Mouse (Mus musculus): Measurements from ENCODE around the gene Myo1g.

Gene Myo1g

GRCm38 (mm10) chr11:6488041-6488684, 32.6 kb downstream of the Myo1g start:
- DNase-seq (ENCODE audit: low spot score), result no peak

DNA sequence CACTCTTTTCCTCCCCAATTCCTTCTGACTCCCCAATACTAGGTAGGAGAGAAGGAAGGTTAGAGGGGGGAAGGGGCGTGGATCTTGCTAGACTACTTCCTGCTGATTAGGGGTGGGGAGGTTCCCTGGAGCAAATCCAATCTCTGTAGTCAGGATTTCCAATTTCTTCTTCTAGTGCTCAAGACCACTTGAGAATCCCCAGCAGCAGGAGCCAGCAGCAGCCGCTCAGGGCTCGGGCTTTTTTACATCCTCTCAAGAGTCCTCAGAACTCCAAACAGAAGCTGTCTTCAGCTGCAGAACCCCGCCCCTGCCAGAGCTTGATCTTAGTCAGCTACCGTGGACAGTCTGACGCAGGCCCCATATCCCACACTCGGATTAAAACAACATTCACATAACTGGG, 33.3 kb downstream of the Myo1g start:
- DNase-seq (ENCODE audit: low spot score), result no peak

DNA sequence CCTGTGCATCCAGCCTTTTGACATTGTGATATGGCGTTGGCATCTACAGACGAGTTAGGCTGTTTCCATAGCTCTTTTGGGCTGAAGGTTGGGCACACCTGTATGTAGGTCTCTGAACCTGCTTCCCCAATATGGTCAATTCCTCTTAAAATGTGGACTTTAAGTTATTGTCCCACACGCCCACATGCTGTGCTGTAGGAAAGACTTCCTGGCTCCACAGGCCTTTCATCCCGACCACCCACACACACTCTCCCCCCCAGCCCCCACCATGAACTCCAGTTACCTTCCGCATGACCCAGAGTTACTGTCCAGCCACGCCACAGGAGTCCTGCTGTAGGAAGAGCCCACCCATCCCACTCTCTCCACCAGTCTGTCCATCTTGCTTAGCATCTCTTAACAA, 33.8 kb downstream of the Myo1g start:
- no peak for DNase-seq (ENCODE audit: low spot score)

DNA sequence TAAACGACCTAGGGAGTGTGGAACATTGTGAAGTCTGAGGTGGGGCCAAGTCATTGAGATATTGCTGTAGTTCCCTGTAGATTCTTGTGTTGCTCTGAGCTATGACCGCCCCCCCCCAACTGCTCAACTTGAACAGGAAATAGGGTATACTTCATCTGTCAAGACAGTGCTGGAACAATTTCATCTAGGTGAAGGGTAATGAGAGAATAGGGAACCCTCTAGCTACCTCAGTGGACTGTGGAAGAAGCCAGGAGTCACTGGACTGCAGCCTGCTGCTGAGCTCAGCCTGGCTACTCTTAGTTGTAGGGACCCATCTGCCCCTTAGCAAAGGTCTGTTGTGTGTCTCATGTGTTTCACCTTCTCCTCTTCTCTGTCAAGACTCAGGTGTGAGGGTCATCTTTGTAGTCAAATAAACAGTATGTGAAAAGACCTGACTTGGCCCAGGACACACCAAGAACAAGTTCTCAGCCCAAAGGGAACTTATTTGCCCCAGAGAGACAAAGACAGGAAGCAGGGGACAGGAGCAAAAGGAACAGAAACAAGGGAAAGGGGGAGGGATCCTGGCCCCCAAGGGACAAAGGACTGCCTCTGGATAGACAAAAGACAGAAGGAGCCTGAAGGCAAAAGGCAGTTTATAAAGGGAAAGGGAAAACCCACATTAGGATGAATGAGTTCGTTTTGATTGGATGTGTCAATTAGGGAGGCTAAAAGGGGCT, 36.4 kb downstream of the Myo1g start:
- DNase-seq (ENCODE audit: low spot score), result no peak

DNA sequence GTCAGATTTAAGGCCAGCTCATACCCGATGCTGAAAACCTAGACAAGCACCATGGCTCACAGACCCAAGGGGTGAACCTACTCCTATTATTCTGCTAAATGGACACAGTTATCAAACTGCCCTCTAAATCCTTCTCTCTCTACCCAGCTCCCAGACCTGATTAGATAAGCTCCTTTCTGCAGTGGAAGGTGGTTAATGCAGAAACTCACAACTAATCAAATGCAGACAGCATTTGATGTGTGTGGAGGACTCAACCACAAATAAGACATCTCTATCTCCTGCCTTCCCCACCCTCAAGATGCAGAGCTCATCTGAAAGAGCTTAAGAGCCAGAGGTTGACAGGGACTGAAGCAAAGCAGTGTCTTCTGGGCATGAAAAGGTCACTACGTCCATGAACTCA, 37.7 kb downstream of the Myo1g start:
- no peak for DNase-seq (ENCODE audit: low spot score)

DNA sequence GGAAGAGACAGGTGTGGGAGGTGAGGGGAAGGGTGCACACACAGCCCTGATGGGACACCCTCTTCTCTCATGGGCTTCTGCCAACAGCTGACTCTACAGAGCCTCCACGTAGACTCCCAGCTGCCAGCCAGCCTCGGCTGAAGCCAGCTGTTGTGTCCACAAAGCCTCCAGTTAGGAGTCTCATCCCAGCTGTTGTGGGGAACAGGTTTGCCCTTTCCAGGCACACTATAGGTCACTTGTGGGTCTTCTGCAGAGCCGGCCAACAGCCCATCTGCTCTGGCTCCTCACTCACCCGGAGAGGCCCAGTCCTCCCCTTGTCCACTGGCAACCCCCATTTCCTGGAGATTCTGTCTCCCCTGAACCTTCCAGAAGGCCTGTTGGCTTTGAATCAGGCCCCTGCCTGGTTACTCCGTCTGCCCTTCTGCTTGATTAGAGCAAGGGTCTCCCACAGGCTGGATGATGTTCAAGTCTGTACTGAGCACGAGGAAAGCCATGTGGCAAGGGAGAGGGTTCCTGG, 39.0 kb downstream of the Myo1g start:
- DNase-seq (ENCODE audit: low spot score), result no peak

- no peak for DNase-seq (ENCODE audit: low spot score)
Observed at GRCm38 (mm10) chr11:6480681-6481405, 39.9 kb downstream of the Myo1g start.

GRCm38 (mm10) chr11:6480191-6480590, 40.6 kb downstream of the Myo1g start:
- DNase-seq (ENCODE audit: low spot score), result no peak

DNA sequence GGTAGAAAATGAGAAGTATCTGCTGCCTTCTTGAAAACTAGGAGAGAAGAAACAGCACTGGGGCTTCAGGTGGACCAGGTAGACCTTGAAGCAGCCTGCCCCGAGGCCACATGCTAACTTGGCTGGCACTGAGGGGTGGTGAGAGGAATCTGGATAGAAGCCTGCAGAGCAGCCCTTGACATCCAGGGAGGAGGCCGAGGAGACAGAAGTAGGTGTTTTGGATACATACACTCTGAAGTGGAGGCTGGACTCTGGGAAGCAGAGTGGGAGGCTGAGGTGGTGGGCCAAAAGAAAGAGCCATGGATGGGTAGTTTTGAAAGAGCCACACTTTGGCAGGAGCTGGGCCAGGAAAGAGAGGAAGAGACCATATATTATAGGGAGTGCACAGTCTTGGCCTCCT, 41.5 kb downstream of the Myo1g start:
- no peak for DNase-seq (ENCODE audit: low spot score)

DNA sequence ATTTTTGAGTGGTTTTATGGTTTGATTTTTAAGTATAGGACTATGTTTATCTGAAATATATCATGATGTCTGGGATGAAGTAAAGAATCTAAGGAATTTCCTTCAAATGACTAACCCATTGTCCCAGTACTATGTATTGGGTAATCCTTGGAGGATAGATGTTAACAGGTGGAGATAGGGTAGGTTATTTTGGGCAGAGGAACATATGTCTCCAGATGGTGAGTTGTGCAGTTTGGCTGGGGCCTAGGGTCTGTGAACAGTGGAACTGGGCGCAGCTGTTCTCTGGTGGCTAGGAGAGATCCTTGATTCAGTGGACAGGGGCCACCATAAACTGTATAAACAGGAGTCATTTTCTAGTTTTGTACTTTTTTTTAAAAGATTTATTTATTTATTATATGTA, 43.4 kb downstream of the Myo1g start:
- DNase-seq (ENCODE audit: low spot score), result no peak

DNA sequence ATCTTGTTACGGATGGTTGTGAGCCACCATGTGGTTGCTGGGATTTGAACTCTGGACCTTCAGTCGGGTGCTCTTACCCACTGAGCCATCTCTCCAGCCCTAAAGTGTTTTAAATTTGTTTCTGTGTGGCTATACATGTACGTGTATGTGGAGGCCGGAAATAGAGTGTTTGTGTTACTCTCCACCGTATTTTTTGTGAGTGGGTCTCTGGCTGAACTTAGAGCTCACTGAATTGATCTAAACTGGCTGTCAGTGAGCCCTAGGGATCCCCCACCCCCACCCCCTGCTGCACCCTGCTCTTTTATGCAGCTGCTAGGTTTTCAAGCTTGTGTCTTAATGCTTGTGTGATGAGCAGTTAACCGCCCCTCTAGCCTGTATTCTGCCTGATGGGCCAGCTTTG, 43.9 kb downstream of the Myo1g start:
- DNase-seq (ENCODE audit: low spot score), result no peak

DNA sequence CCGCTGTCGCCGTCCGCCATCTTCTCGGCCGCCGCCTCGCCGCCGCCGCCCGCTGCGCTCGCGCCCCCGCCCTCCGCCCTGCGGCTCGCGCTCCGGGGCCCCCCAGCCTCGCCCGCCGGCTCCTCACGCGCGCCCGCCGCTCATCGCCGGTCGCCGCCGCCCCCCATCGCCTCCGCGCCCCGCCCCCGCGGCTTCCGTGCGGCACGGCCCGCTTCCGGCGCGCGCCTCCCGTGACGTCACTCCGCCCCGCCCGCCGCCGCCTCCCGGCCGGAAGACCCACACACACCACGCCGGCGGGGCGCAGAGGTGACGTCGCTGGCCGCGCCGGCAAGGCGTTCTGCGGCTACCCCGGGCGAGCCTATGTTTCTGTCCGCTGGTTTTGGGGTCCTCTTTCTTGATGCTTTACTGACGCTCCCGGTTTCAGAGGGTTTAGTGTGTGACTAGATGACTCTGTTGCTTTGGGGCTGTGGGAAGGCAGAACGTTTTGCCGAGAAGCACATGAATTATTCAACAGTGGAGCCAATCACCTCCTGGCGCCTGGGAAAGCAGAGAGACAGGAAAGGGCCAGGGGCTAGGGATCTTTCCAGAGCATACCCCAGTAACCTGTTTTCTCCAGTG, 44.8 kb downstream of the Myo1g start, which contains the start of gene Purb:
Purb (minus strand) TSS at position 51 of the 618 bp plus-strand sequence.
- peak; percentile 87 for DNase-seq (ENCODE audit: low spot score)

GRCm38 (mm10) chr11:6474874-6475731, 45.7 kb downstream of the Myo1g start:
- peak; percentile 44 for DNase-seq (ENCODE audit: low spot score)

DNA sequence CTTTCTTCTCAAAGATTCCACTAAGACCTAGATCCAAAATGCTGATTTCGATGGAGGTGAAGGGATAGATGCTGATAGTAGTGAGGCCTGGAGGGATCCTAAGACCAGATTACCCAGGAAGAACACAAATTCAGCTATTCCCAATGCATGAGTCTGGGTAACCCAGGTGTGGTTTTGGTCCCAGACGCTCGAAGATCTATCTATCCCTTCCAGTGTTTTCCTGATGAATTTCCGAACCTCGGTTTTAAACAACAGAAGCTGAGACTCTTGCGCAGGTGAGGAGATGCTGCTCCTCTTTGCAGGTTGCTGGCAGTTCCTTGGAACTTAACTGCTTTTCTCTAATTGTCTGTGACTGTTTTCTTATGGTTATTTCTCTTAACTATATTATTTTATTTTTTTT, 46.4 kb downstream of the Myo1g start:
- no peak for DNase-seq (ENCODE audit: low spot score)

DNA sequence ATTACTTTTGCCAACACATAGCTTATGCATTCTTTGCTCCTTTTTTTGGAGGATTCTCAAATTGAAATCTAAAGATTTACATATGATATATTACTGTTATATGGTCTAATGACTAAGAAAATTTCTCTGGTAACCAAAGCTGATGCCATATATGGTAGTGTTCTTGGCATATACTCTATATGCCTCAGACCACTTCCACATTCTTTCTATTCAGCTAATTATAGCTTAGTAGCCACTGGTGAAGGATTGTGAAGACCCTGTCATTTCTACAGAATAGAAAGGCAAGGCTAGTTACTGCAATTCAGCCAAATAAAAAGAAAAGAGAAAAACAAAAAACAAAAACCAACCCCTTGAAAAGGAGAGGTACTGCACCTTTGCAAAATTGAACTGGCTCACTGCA, 48.7 kb downstream of the Myo1g start:
- no peak for DNase-seq (ENCODE audit: low spot score)

GRCm38 (mm10) chr11:6471493-6471892, 49.3 kb downstream of the Myo1g start:
- DNase-seq (ENCODE audit: low spot score), result no peak

- no peak for DNase-seq (ENCODE audit: low spot score)
Observed at GRCm38 (mm10) chr11:6471054-6471453, 49.7 kb downstream of the Myo1g start.

DNA sequence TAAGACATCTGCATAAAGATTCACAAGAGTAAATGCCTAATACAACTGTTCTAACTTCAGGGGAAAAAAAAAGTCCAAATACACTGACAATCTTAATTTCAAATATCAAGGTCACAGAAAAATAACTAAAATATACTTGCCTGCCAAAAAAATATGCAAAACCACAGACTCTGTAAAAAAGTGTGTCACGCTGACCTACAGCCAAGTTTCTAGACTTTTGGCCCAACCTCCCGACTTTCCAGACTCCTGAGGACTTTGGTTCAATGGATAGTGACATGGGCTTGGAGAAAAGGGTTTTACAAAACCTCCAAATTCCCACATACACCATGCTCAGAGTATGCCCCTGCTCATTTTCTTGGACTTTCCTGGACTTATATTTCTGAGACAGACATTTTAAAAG, 52.2 kb downstream of the Myo1g start:
- DNase-seq (ENCODE audit: low spot score), result no peak

DNA sequence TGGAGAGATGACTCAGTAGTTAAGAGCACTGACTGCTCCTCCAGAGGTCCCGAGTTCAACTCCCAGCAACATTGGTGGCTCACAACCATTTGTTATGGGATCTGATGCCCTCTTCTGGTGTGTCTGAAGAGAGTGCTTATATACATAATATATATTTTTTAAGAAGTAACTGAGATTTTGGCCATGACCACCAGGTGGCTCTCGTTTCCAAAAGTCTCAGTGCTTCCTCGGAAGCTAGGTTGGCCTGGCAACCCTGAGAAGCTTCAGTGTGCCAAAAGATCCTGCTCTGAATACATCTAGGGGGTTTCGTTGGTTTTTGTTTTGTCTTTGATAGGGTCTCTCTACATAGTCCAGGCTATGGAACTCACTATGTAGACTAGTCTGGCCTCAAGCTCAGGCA, 55.6 kb downstream of the Myo1g start:
- DNase-seq (ENCODE audit: low spot score), result peak; percentile 46

- no peak for DNase-seq (ENCODE audit: low spot score)
Observed at GRCm38 (mm10) chr11:6463159-6463837, 57.5 kb downstream of the Myo1g start.
